Mouse (Mus musculus) kidney, postnatal 0 days (tissue): ENCODE results near the gene Utrn. TPM values are rescaled to one million over a fixed set of nuclear protein-coding genes. Genes with fewer than 3 reads are reported as not detected.

Experiments used
- ATAC-seq: fragments of 200-750 bp; cut with Nextera tagmentation; replicated peaks from 2 replicates; pipeline ENCODE4 v1.8.0; 2017; ENCODE audit warnings: low read depth, moderate number of reproducible peaks, moderate TSS enrichment, moderate library complexity; ENCODE audit not compliant: low FRiP score
- DNase-seq: peaks from one replicate; pipeline ENCODE4 v3.0.0-alpha.2; 2016; ENCODE audit warnings: low spot score
- H3K27ac ChIP-seq: fragments of 300-500 bp; sonication (generic); 2 replicates; pipeline ENCODE4 v1.5.1; 2014; ENCODE audit warnings: mild to moderate bottlenecking
- H3K27me3 ChIP-seq: fragments of 300-500 bp; sonication (generic); 2 replicates; pipeline ENCODE4 v1.6.1; 2014; ENCODE audit warnings: low read length, mixed read lengths; ENCODE audit not compliant: insufficient read depth
- H3K36me3 ChIP-seq: fragments of 300-500 bp; sonication (generic); 2 replicates; pipeline ENCODE4 v1.6.1; 2014; ENCODE audit warnings: low read length, mixed read lengths; ENCODE audit not compliant: insufficient read depth
- H3K4me1 ChIP-seq: fragments of 300-500 bp; sonication (generic); replicated peaks from 2 replicates; pipeline ENCODE4 v1.6.1; 2014; ENCODE audit warnings: antibody characterized with exemption, low read length, mixed read lengths; ENCODE audit not compliant: insufficient read depth
- H3K4me2 ChIP-seq: fragments of 300-500 bp; sonication (generic); 2 replicates; pipeline ENCODE4 v1.6.1; 2014; ENCODE audit warnings: mild to moderate bottlenecking, low read length, moderate library complexity, mixed read lengths
- H3K4me3 ChIP-seq: fragments of 300-500 bp; sonication (generic); replicated peaks from 2 replicates; pipeline ENCODE4 v1.5.1; 2014; ENCODE audit warnings: low read depth, low read length
- H3K9ac ChIP-seq: fragments of 300-500 bp; sonication (generic); 2 replicates; pipeline ENCODE4 v1.6.1; 2014; ENCODE audit warnings: low read depth, low read length
- H3K9me3 ChIP-seq: fragments of 300-500 bp; sonication (generic); replicated peaks from 2 replicates; pipeline ENCODE4 v1.6.1; 2016; ENCODE audit warnings: low read length, inconsistent platforms, mixed read lengths
- CTCF ChIP-seq: IDR thresholded peaks from 2 replicates; pipeline ENCODE4 v1.5.1; 2016; ENCODE audit warnings: antibody characterized with exemption, low read depth, mild to moderate bottlenecking, moderate library complexity
- WGBS: fragments of 180-500 bp; shearing (Covaris S2); extraction: QIAGEN DNeasy Blood & Tissue Kit; methylation state at CpG from one replicate; pipeline ENCODE4 v1.1.7; 2014; 5-methylcytosine and 5-hydroxymethylcytosine counted together
- polyA plus RNA-seq: library from polyadenylated mRNA; unstranded; fragments of >200 nt; fragmentation: Nextera tagmentation; extraction: Ambion mirVana; gene quantifications from 2 replicates; pipeline ENCODE4 v1.2.1, GENCODE M21; 2015

Utrn gene
- polyA plus RNA-seq, 1 experiment from 2014 or later = 59.0 TPM

DNA sequence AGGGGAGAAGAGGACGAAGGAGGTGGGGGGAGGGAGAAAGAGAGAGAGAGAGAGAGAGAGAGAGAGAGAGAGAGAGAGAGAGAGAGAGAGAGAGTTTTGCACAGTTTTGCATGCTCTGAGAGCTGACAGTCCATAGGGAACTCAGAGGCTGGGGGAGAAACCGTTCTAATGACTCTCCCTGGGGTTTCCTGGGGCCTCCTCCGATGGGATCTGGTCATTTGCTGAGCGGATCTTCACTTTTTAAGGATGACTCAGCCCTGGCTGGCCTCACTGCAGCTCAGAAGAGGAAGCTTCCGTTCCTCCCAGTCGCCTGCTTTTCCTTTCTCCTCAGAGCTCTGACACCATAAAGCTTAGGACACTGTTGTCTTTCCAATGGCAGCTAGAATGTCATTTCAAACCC, 295.6 kb downstream of the Utrn start:
- no peak overlapping the region for H3K27ac ChIP-seq
- no peaks in the 10 kb centered on the region for H3K4me1 ChIP-seq
- H3K4me3 ChIP-seq = no peak overlapping the region
- no peaks in the 10 kb centered on the region for H3K27me3 ChIP-seq
- no peaks in the 10 kb centered on the region for H3K9me3 ChIP-seq
- no peak overlapping the region for H3K9ac ChIP-seq
- H3K36me3 ChIP-seq = no peaks in the 10 kb centered on the region
- ATAC-seq (no peak), DNase-seq (peak; percentile 46)
- 12% methylated on average over 5 of the region's 6 CpGs for WGBS
- no peak for TF ChIP-seq CTCF
- H3K4me2 ChIP-seq = no peak overlapping the region

- 47% methylated on average over 4 of the region's 4 CpGs for WGBS
These were observed 296.4 kb downstream of the Utrn start for GRCm38 (mm10) chr10:12572759-12573158.

DNA sequence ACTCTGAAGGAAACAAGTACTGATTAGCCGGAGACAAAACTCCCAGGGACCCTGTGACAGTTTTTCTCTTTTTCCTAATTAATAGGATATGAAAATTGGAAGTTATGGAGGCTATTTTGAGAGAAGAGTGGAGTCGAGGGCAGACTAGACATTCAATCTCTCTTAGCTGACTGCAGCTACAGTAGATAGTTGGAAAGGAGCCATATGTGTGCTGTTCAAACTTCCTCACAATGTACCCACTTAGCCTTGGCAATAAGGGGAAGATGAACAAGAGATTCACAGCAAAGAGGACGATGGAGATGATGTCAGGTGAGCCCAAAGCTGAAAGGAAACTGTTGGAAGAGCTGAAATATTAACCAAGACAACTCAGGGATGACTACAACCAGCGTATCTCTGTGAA, 304.7 kb downstream of the Utrn start:
- TF ChIP-seq CTCF = no peak
- DNase-seq = no peak
- Histone ChIP-seq H3K9ac (no peak overlapping the region), H3K36me3 (no peaks in the 10 kb centered on the region), H3K27me3 (no peaks in the 10 kb centered on the region), H3K4me1 (no peaks in the 10 kb centered on the region), H3K9me3 (no peaks in the 10 kb centered on the region), H3K4me3 (no peak overlapping the region), H3K4me2 (no peak overlapping the region), H3K27ac (no peak overlapping the region)
- ATAC-seq = no peak
- 60% methylated on average over 4 of the region's 4 CpGs for WGBS

More at GRCm38 (mm10) chr10:12572759-12573158, 296.4 kb downstream of the Utrn start:
- ATAC-seq (no peak), DNase-seq (no peak)
- H3K36me3 ChIP-seq = no peaks in the 10 kb centered on the region
- H3K4me1 ChIP-seq = no peaks in the 10 kb centered on the region
- H3K27me3 ChIP-seq = no peaks in the 10 kb centered on the region
- no peak overlapping the region for H3K9ac ChIP-seq
- no peak overlapping the region for H3K27ac ChIP-seq
- no peak for TF ChIP-seq CTCF
- H3K9me3 ChIP-seq = no peaks in the 10 kb centered on the region
- no peak overlapping the region for H3K4me2 ChIP-seq
- H3K4me3 ChIP-seq = no peak overlapping the region

GRCm38 (mm10) chr10:12558810-12559209, 310.4 kb downstream of the Utrn start:
- H3K4me1 ChIP-seq = no peaks in the 10 kb centered on the region
- no peak overlapping the region for H3K4me2 ChIP-seq
- ATAC-seq = no peak
- no peaks in the 10 kb centered on the region for H3K27me3 ChIP-seq
- no peak for DNase-seq
- no peak overlapping the region for H3K27ac ChIP-seq
- 38% methylated on average over 5 of the region's 5 CpGs for WGBS
- H3K9me3 ChIP-seq = no peaks in the 10 kb centered on the region
- no peak overlapping the region for H3K4me3 ChIP-seq
- H3K9ac ChIP-seq = no peak overlapping the region
- H3K36me3 ChIP-seq = no peaks in the 10 kb centered on the region
- no peak for TF ChIP-seq CTCF

DNA sequence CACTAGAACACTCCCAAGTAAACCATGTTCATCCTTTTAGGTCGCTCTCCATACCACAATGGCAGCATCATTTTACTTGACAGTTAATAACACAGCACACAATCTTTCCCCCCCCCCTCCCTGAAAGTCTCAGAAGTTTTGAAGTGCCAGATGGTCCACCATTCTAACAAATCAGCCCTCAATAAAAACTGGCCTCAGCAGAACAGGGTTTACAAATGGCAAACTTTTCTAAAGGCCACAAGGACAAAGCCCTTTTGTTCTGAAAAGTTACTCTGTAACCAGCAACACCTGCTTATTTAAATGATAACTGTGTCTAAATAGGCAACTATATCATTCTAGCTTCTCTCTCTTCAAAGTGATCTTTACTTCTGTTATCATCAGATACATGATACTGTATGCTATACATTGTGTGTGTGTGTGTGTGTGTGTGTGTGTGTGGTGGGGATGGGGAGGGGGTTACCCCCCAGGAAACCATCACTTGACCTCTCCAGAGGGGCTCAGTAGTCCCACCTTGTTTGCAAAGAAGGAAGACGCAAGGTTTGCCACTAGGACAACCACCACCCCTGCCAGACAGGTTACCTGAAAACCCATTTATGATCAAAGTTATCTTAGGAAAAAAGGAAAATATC, 315.0 kb downstream of the Utrn start:
- no peak for TF ChIP-seq CTCF
- 75% methylated on average over 2 of the region's 2 CpGs for WGBS
- Histone ChIP-seq H3K27me3 (no peaks in the 10 kb centered on the region), H3K9ac (no peak overlapping the region), H3K4me3 (no peak overlapping the region), H3K9me3 (no peaks in the 10 kb centered on the region), H3K4me1 (peaks cover 5% of the 10 kb centered on the region; the same call in 1 of the 2 replicates), H3K4me2 (no peak overlapping the region), H3K27ac (no peak overlapping the region), H3K36me3 (no peaks in the 10 kb centered on the region)
- ATAC-seq (no peak), DNase-seq (no peak)

- H3K9me3 ChIP-seq = no peaks in the 10 kb centered on the region
- no peaks in the 10 kb centered on the region for H3K27me3 ChIP-seq
- WGBS = 55% methylated on average over 5 of the region's 5 CpGs
- no peak for ATAC-seq
- no peak for TF ChIP-seq CTCF
- DNase-seq = no peak
- H3K4me2 ChIP-seq = no peak overlapping the region
- no peak overlapping the region for H3K9ac ChIP-seq
- peaks cover 16% of the 10 kb centered on the region for H3K4me1 ChIP-seq
- H3K4me3 ChIP-seq = no peak overlapping the region
- H3K27ac ChIP-seq = no peak overlapping the region
- H3K36me3 ChIP-seq = no peaks in the 10 kb centered on the region
These were observed 316.3 kb downstream of the Utrn start for GRCm38 (mm10) chr10:12552890-12553278.

DNA sequence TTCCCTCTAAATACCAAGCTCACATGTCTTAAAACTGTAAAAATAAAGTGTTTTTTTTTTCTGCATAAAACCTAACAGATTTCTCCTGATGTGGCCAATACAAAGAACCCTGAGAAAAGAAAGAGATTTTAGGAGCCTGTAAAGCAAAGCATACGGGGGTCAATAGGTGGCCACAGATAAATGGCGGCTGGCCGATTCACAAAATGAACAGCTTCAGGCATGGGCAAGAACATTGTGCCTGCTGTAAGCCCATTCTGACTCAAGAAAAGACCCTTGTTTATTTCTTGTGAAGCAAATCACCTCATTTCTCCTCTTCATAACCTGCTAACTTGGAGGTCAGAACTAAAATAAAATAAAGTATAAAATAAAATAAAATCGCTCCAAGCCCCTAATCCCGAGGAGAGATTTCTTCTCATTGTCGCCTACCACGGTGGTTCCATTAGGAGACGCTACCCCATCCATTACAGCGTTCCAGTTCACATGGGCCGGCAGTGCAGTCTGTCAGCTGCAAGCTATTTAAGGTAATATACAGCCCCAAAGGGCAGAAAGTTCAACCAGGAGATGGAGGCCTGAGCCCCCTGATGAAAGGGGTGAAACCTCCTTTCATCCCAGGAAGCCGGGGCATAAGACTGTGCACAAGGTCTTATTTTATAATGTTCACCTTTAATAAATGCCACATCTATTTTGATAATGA, 316.8 kb downstream of the Utrn start:
- Histone ChIP-seq H3K9me3 (no peaks in the 10 kb centered on the region), H3K4me2 (no peak overlapping the region), H3K27me3 (no peaks in the 10 kb centered on the region), H3K27ac (no peak overlapping the region), H3K4me3 (no peak overlapping the region), H3K9ac (no peak overlapping the region), H3K36me3 (no peaks in the 10 kb centered on the region), H3K4me1 (peaks cover 17% of the 10 kb centered on the region)
- DNase-seq (no peak), ATAC-seq (no peak)
- WGBS = 28% methylated on average over 11 of the region's 11 CpGs
- TF ChIP-seq CTCF = no peak
